Mouse (Mus musculus) stomach, embryonic 16.5 days (tissue): ENCODE results near the gene Crmp1. TPM values are rescaled to one million over a fixed set of nuclear protein-coding genes. Genes with fewer than 3 reads are reported as not detected.

Experiments
- ATAC-seq: fragments of 200-750 bp; cut with Nextera tagmentation; 2 replicates; pipeline ENCODE4 v1.8.0; 2017; ENCODE audit warnings: moderate number of reproducible peaks, moderate TSS enrichment; ENCODE audit not compliant: insufficient read depth, low FRiP score
- H3K27ac ChIP-seq: fragments of 300-500 bp; sonication (generic); 2 replicates; pipeline ENCODE4 v1.5.1; 2014; ENCODE audit warnings: low read length
- H3K27me3 ChIP-seq: fragments of 300-500 bp; sonication (generic); 2 replicates; pipeline ENCODE4 v1.6.1; 2014; ENCODE audit warnings: low read length, control low read depth, mixed read lengths; ENCODE audit not compliant: control insufficient read depth, insufficient read depth
- H3K36me3 ChIP-seq: fragments of 300-500 bp; sonication (generic); 2 replicates; pipeline ENCODE4 v1.6.1; 2014; ENCODE audit warnings: low read length; ENCODE audit not compliant: control insufficient read depth, insufficient read depth
- H3K4me1 ChIP-seq: fragments of 300-500 bp; sonication (generic); 2 replicates; pipeline ENCODE4 v1.6.1; 2014; ENCODE audit warnings: low read length, control low read depth, mixed read lengths; ENCODE audit not compliant: control insufficient read depth, insufficient read depth
- H3K4me2 ChIP-seq: fragments of 300-500 bp; sonication (generic); 2 replicates; pipeline ENCODE4 v1.6.1; 2014; ENCODE audit warnings: low read depth, low read length, mixed read lengths
- H3K4me3 ChIP-seq: fragments of 300-500 bp; sonication (generic); replicated peaks from 2 replicates; pipeline ENCODE4 v1.5.1; 2014; ENCODE audit warnings: mild to moderate bottlenecking, low read length
- H3K9ac ChIP-seq: fragments of 300-500 bp; sonication (generic); 2 replicates; pipeline ENCODE4 v1.6.1; 2014; ENCODE audit warnings: low read length
- H3K9me3 ChIP-seq: fragments of 300-500 bp; sonication (generic); replicated peaks from 2 replicates; pipeline ENCODE4 v1.6.1; 2016; ENCODE audit warnings: low read length, control low read depth; ENCODE audit not compliant: control insufficient read depth
- WGBS: fragments of 180-500 bp; shearing (Covaris S2); extraction: QIAGEN DNeasy Blood & Tissue Kit; methylation state at CpG from one replicate; pipeline ENCODE4 v1.1.7; 2014; 5-methylcytosine and 5-hydroxymethylcytosine counted together
- polyA plus RNA-seq: library from polyadenylated mRNA; unstranded; fragments of >200 nt; fragmentation: Nextera tagmentation; extraction: Ambion mirVana; gene quantifications from 2 replicates; pipeline ENCODE4 v1.2.1, GENCODE M21; 2015

Crmp1 gene
- polyA plus RNA-seq, 1 experiment from 2014 or later: 23.8 TPM

GRCm38 (mm10) chr5:37227956-37228680 is 13.6 kb upstream of the Crmp1 start:
- no peaks in the 10 kb centered on the region for H3K36me3 ChIP-seq
- H3K9me3 ChIP-seq: no peaks in the 10 kb centered on the region
- no peak for ATAC-seq
- H3K27ac ChIP-seq: no peak overlapping the region
- 45% methylated on average over 6 of the region's 6 CpGs for WGBS
- no peak overlapping the region for H3K4me3 ChIP-seq
- no peak overlapping the region for H3K4me2 ChIP-seq
- no peaks in the 10 kb centered on the region for H3K4me1 ChIP-seq
- no peak overlapping the region for H3K9ac ChIP-seq
- H3K27me3 ChIP-seq: no peaks in the 10 kb centered on the region

DNA sequence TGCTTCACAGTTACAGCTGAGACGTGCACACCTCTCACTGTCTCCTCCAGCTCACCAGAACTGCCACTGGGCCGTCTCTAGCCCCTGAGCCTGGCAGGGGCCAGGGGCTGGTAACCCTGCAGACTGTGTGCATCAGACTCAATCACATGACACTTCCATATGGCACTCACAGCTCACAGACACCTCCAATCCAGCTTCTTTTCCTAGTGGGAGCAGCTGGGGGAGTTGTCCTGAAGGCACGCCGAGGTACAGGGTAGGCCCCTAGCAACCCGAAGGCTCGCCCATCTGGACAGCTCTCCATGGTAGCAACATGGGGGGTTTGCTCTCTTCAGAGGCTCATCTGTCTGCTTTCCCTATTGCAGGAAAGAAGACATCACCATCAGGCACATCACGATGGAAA is 12.8 kb upstream of the Crmp1 start:
- H3K9ac ChIP-seq: no peak overlapping the region

GRCm38 (mm10) chr5:37233010-37233557 is 8.7 kb upstream of the Crmp1 start:
- Histone ChIP-seq H3K36me3 (no peaks in the 10 kb centered on the region), H3K9ac (no peak overlapping the region), H3K4me1 (no peaks in the 10 kb centered on the region), H3K9me3 (no peaks in the 10 kb centered on the region), H3K4me2 (no peak overlapping the region), H3K4me3 (no peak overlapping the region), H3K27ac (no peak overlapping the region), H3K27me3 (0 out of 2 replicates have a peak, but pooled peaks cover 4% of the 10 kb centered on the region)
- no peak for ATAC-seq
- 38% methylated on average over 9 of the region's 9 CpGs for WGBS

More for the DNA sequence above, 12.8 kb upstream of the Crmp1 start:
- no peaks in the 10 kb centered on the region for H3K9me3 ChIP-seq
- H3K4me3 ChIP-seq: no peak overlapping the region
- no peak overlapping the region for H3K27ac ChIP-seq
- 63% methylated on average over 7 of the region's 7 CpGs for WGBS
- H3K36me3 ChIP-seq: no peaks in the 10 kb centered on the region
- no peak overlapping the region for H3K4me2 ChIP-seq
- ATAC-seq: no peak
- H3K4me1 ChIP-seq: no peaks in the 10 kb centered on the region
- H3K27me3 ChIP-seq: no peaks in the 10 kb centered on the region

- Histone ChIP-seq H3K9ac (no peak overlapping the region), H3K27ac (no peak overlapping the region), H3K4me3 (no peak overlapping the region), H3K36me3 (no peaks in the 10 kb centered on the region), H3K4me1 (peaks cover 10% of the 10 kb centered on the region), H3K4me2 (no peak overlapping the region), H3K9me3 (no peaks in the 10 kb centered on the region), H3K27me3 (peaks cover 44% of the 10 kb centered on the region)
- ATAC-seq: no peak
- 33% methylated on average over 2 of the region's 2 CpGs for WGBS
These were observed 3.1 kb upstream of the Crmp1 start for GRCm38 (mm10) chr5:37238654-37239053.

DNA sequence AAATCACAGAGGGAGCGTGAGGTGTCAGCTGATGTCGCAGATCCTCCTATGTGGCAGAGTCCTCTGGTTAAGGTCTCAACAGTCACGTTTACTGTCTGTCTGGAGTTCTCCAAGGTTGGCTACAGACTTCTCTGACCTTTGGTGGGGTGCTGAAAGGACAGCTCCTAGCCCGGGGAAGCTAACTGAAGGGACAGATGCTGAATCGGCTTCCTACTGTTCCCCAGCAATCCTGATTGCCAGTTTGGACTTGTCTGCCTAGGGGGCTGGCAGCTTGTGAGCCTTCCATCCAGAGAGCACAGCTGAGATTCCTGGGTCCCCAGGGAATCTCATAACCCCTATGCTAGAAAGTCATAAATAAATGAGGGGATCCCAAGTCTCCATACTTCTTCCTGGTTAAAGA is 1.2 kb upstream of the Crmp1 start:
- Histone ChIP-seq H3K9me3 (no peaks in the 10 kb centered on the region), H3K27ac (no peak overlapping the region), H3K4me2 (no peak overlapping the region), H3K4me1 (peaks cover 14% of the 10 kb centered on the region), H3K9ac (no peak overlapping the region), H3K36me3 (no peaks in the 10 kb centered on the region), H3K4me3 (no peak overlapping the region), H3K27me3 (peaks cover 59% of the 10 kb centered on the region)
- WGBS: 3% methylated on average over 5 of the region's 5 CpGs
- ATAC-seq: no peak

GRCm38 (mm10) chr5:37241224-37241623 is 516 bp upstream of the Crmp1 start:
- WGBS: 15% methylated on average over 9 of the region's 9 CpGs
- peaks cover 65% of the 10 kb centered on the region for H3K27me3 ChIP-seq
- no peaks in the 10 kb centered on the region for H3K36me3 ChIP-seq
- ATAC-seq: no peak
- peaks cover 14% of the 10 kb centered on the region for H3K4me1 ChIP-seq
- H3K9ac ChIP-seq: no peak overlapping the region
- no peaks in the 10 kb centered on the region for H3K9me3 ChIP-seq
- peak overlapping the region; percentile 59; the same call in 1 of the 2 replicates for H3K4me2 ChIP-seq
- no peak overlapping the region for H3K4me3 ChIP-seq
- H3K27ac ChIP-seq: no peak overlapping the region

DNA sequence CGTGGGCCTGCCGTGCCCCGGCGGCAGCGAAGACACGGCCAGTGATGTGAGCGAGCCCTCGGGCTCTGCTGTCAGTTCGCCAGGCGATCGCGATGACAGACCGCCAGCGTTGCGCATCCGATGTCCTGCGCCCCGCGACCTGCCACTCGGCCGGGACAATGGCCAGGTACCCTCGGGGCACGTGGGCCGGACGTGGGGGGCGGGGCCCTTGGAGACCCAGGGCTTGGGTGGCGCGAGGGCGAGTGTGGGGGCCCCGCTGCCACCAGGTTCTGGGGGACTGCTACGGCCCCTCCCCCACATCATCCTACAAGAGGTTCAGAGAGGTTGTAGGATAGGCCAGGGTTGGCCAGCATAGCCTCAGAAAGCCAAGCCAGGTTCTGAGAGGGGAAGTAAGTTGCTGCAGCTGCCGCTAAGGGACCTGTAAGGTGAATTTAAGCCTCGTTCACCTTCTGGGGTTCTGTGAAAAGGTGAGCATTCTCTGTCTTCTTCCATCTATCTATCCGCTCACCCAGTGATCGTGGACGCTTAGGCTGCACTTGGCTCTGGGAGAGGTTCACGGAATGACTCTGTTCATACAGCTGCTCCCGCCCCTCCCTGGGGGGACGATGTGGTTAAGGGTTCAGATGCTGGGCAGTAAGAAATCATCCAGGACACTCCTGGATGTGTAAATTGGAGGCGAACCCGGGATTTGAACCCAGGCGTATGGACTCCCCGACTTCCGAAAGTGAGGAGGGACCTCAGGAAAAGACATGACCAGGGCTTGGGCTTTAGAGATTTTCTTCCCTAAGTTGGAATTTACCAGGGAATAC is 824 bp downstream of the Crmp1 start:
- ATAC-seq: no peak
- H3K36me3 ChIP-seq: no peaks in the 10 kb centered on the region
- H3K27me3 ChIP-seq: peaks cover 70% of the 10 kb centered on the region
- H3K9ac ChIP-seq: no peak overlapping the region
- H3K27ac ChIP-seq: no peak overlapping the region
- H3K4me1 ChIP-seq: peaks cover 14% of the 10 kb centered on the region
- 11% methylated on average over 44 of the region's 44 CpGs for WGBS
- H3K9me3 ChIP-seq: no peaks in the 10 kb centered on the region
- peak overlapping the region; percentile 59 for H3K4me2 ChIP-seq
- H3K4me3 ChIP-seq: peak overlapping the region; percentile 42

- 1% methylated on average over 19 of the region's 19 CpGs for WGBS
- H3K36me3 ChIP-seq: no peaks in the 10 kb centered on the region
- H3K9me3 ChIP-seq: no peaks in the 10 kb centered on the region
- no peak overlapping the region for H3K27ac ChIP-seq
- H3K4me3 ChIP-seq: no peak overlapping the region
- peaks cover 70% of the 10 kb centered on the region for H3K27me3 ChIP-seq
- H3K4me2 ChIP-seq: no peak overlapping the region
- ATAC-seq: no peak
- no peak overlapping the region for H3K9ac ChIP-seq
- peaks cover 14% of the 10 kb centered on the region for H3K4me1 ChIP-seq
These were observed 1.6 kb downstream of the Crmp1 start for GRCm38 (mm10) chr5:37243169-37243886.
